Mouse (Mus musculus) liver, postnatal 0 days (tissue): ENCODE measurements at regions not wholly inside any gene's neighbourhood (a gene's known extent, or its start where the extent isn't known, plus 50 kb on each side); places are given as distances from the start of the nearest gene placed in this dataset.

Experiments
- CTCF ChIP-seq: sonication (generic); IDR thresholded peaks from 2 replicates; pipeline ENCODE4 v1.5.1; 2016; ENCODE audit warnings: antibody characterized with exemption, low read depth
- EP300 ChIP-seq: IDR thresholded peaks from 2 replicates; pipeline ENCODE4 v1.6.1; 2016; ENCODE audit warnings: antibody characterized with exemption, low read depth, mild to moderate bottlenecking

DNA sequence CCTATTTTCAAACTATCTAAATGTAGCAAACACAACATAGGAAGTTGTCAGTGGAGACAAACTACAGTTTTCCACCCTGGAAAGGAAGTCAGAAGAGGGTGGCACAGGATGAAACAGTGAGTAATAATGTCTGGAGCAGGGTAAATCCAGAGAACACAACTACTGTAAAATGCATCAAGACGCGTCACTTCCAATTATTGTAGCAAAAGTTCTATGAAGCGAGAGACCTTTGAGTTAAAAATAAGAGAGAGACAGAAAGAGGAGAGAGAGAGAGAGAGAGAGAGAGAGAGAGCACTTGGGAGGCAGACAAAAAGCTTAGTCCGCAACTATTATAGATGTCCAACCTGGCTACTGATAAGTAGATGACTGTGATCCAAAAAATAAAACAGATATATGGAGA lies 473.1 kb upstream of the Arid1b start:
- TF ChIP-seq CTCF (no peak), EP300 (no peak)
